Mouse (Mus musculus) embryo, embryonic 11 days (tissue): ENCODE results near the gene Vmn2r89.
"Not testable (repeated sequence)": the region's sequence is repeated elsewhere in the genome, so short reads cannot be mapped to it uniquely, and the experiment has no call there.

Experiments
- DNase-seq: peaks from one replicate; pipeline ENCODE4 v3.0.0-alpha.2; 2015

Gene Vmn2r89

DNA sequence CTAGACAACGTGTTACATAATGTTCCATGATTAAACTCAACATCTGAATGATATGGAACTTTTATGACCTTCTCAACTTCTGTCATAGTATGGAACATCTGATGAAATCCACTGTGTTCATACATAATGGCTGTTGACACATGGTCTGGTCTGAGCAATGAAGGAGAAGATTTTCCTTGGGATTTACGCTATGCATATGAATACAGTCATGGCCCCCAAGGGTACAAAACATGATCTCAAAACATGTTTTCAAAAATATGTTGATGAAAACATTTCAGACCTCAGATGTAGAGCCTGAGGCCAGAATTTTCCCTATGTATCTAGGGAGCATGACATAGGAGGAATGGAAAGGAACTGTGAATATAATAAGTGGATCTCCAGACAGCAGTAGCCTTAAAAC is at the start of gene Vmn2r89:
Gene Vmn2r89, plus strand, starts transcription at position 301 of the 400 bp plus-strand sequence.
- not testable (repeated sequence) for DNase-seq

DNA sequence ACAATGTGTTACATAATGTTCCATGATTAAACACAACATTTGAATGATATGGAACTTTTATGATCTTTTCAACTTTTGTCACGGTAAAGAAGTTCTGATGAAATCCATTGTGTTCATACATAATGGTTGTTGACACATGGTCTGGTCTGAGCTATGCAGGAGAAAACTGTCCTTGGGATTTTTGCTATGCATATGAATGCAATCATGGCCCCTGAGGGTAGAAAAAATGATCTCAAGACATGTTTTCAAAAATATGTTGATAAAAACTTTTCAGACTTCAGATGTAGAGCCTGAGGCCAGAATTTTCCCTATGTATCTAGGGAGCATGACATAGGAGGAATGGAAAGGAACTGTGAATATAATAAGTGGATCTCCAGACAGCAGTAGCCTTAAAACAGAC is 41.1 kb upstream of the Vmn2r89 start, which contains the start of gene Vmn2r88:
Gene Vmn2r88, plus strand, starts transcription at position 301 of the 400 bp plus-strand sequence.
- no peak for DNase-seq

DNA sequence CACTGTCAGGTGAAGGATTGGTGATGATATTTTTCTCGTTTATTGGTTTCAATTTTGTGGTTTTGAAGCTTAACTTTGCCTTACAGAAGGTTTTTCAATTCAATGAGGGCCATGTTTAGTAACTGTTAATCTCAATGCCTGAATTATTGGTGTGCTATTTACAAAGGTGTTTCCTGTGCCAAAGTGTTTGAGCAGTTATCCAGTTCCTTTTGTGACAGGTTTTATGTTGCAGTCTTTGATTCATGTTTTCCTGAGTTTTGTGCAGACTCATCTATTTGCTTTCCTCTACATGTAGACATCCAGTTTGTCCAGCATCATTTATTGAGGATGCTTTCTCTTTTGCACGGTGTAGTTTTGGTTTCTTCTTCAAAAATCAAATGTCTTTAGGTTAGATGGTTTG is 27.8 kb upstream of the Vmn2r89 start:
- no peak for DNase-seq

DNA sequence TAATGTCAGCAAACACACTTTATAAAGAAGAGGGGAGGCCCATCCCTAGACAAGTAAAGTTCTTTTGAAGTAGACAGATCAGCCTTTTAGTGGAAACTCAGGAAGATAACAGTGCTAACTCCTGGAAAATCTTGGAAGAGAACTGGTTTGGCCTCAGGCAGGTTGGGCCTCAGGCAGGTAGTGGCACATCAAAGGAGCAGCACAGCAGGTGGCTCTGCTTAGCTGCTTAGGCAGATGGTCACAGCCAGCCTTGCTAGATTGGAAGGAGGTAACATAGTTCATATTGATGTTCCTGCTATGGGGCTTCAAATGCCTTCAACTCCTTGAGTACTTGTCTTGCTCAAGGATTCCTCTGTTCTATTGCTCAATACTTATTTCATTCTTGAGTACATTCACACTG is 21.5 kb upstream of the Vmn2r89 start:
- not testable (repeated sequence) for DNase-seq

DNA sequence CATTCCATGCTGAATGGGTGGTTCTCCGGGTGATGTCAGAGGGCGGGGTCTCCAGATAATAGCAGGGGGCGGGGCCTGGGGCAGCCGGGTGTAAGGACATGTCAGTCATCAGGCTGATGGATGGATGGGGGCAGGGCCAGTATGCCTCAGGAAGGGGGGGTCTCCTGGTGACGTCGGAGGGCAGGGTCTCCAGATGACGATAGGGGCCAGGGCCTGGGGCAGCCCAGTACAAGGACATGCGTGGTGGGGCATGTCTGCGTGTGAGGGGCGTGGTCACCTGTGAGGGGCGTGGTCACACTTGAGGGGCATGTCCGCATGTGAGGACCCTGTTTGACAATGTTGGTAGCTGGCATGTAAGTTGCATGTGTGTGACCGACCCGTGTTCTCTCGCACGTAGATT is 17.1 kb upstream of the Vmn2r89 start:
- no peak for DNase-seq

DNA sequence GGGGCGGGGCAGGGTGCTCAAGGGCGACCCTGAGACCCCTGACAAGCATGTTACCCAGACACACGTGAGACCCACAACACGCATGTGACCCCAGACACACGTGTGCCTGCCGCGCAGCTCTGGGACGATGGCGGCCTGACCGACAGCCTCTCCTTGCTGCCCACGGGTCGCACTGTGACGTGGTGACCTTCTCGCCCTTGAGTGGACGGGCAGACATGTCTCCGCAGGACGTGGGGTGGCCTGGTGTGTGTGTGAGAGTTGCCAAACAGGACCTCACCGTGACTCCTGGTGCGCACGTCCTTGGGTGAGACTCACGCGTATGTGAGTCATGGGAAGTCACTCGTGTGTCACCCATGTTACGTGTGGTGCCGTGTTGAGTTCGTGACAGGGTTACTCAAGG is 16.6 kb upstream of the Vmn2r89 start:
- no peak for DNase-seq

DNA sequence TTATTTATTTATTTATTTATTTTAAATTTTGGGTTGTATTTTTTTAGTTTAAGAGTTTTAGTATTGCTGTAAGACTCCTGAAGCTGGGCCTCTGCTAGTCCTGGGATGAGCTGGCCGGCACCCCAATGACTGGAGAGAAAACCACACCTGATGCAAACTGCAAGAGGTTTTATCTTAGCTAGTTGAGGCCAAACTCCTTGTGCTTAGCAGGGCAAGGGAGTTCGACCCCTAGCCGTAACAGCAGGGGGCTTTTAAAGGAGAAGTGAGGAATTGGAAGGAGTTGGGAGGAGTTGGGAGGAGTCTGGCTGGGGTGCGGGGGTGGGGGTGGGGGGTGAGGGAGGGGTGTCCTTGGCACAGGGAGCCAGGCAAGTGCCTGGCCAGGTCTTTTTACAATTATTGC is 12.7 kb upstream of the Vmn2r89 start:
- DNase-seq: peak; percentile 5

DNA sequence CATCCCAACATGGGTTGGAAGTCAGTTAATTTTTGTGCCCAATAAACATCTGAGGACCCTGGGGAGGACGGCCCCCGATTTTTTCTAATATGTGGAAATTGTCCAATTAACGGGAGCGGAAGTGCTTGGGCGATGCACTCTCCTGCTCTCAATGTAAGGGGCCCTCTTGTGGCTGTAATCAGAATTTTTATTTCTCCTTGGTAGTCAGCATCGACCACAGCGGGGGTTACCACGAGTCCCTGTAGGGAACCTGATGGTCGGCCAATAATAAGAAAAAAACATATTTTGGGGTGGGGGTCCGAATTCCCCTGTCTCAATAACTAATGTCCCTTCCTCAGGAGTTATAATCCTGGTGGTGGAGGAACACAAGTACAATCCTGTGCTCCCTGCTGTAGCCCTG is 28.6 kb downstream of the Vmn2r89 start:
- not testable (repeated sequence) for DNase-seq

DNA sequence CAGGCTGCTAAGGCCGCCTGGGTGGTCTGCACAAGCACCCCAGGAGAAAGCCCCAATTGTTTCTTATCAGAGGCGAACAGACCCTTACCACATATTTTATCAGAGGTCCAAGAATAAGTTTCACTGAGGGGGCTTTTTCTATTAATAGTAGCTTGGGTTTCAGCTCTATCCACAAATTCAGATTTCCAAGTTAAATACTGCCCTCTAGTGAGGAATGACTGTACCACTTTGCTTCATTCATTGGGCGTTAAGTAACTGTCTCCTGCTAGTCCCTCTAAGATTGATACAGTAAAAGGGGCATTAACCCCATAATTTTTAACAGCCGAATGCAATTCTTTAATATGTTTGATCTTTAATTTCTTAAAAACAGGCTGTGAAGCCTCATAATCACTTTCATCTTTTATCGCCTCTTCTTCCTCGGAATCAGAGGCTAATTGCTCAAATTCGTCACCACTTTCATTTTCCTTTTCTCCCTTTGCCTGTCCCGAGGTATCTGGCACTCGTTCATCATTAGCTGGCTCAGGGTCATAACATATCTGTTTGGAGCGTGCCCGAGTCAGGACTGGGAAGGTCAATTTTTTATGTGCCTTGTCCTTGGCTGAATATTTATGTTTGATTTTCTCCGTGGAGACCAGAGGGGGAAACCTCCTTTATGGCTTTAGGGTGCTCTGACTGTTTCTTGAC is 29.8 kb downstream of the Vmn2r89 start:
- DNase-seq: not testable (repeated sequence)

DNA sequence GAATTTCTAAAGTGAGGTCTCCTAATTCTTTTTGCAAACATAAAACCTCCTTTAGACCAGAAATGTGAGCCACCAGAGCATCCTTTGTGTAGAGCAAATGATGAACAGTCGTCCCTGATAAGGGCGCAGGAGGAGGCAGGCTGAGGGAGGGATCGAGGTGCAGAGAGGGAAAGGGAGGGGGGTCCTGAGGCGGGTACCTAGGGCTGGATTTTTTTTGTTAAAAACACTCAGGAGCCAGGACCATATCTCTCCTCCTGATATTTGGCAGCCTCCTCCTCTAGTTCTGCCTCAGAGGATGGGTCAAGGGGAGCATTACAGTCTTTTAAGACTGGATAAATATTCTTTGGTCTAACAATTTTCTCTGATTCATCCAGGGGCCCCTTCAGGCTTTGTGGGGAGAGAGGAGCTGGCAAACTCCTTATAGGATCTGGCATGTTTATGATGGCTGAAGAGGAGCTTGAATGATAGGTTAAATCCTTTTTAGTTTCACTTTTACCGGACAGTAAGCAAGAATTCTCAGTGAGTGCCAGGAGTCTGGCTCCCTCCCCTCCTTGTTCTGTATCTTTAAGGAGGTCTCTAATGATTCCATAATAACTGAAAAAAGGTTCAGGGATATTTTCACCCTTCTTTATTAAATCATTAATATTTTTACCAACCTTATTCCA is 30.5 kb downstream of the Vmn2r89 start:
- no peak for DNase-seq

DNA sequence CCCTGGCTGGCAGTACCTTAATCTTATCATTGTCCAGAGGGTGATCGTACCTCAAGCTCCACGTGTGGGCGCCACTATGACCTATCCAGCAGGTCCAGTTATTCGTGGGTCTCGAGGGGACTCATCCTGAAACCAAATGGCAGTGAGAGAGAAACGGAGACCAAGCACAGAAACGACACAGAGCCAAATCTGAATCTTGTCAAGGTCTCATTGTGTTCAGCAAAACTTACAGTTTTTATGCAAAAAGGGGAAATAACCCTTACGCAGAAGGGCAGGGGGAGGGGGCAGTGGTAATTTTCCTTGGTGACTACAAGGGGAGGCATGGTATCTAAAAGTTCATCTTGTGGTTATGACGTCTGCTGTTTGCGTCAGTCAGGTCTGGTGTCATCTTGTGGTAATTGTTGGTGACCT is 31.3 kb downstream of the Vmn2r89 start:
- DNase-seq: not testable (repeated sequence)

DNA sequence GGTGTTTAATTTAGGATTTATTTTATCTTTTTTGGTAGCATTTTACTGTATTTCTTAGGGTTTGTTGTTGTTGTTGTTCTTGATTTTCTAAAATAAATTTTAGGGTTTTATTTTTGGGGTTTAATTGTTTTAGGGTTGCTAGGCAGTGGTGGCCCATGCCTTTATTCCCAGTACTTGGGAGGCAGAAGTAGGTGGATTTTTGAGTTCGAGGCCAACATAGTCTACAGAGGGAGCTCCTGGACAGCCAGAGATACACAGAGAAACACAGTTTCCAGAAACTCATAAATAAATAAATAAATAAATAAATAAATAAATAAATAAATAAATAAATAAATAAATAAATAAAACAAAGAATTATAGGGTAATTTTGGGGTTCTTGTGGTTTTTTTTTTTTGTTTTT is 32.0 kb downstream of the Vmn2r89 start:
- DNase-seq: no peak

DNA sequence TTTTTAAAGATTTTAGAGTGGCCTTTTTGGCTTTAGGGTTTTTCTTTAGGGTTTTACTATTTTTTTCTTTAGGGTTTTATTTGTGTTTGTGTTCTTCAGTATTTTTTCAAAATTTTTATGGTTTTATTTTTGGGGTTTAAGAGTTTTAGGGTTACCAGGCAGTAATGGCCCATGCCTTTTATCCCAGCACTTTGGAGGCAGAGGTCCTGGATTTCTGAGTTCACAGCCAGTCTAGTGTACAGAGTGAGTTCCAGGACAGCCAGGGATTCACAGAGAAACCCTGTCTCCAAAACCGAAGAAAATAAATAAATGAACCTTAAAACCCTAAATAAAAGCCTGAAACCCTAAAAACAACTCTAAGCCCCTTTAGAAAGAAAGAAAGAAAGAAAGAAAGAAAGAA is 34.5 kb downstream of the Vmn2r89 start:
- DNase-seq: no peak

DNA sequence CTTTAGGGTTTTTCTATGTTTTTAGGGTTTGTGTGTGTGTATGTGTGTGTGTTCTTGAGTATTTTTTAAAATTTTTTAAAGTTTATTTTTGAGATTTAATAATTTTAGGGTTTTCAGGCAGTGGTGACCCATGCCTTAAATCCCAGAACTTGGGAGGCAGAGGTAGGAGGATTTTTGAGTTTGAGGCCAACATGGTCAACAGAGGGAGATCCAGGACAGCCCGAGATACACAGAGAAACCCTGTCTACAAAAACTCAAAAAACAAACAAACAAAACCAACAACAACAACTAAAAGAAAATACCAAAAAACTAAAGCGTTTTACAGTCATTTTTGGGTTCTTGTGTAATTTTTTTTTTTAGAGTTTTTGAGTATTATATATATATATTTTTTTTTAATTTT is 44.1 kb downstream of the Vmn2r89 start:
- DNase-seq: no peak

DNA sequence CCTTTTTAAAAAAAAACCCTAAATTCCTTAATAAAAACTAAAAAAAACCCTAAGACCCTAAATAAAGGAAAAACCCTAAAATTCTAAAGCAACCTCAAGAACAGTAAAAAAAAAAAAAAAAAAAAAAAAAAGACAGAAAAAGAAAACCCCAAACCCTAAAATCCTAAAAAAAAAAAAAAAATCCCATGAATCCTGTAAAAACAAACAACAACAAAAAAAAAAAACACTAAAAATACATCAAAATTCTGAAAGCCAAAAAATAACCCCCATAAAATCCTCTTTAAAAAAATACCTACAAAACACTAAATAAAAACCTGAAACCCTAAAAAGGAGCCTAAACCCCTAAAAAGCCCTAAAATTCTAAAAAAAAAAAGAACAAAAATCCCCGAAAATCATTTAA is 45.3 kb downstream of the Vmn2r89 start:
- DNase-seq: no peak

DNA sequence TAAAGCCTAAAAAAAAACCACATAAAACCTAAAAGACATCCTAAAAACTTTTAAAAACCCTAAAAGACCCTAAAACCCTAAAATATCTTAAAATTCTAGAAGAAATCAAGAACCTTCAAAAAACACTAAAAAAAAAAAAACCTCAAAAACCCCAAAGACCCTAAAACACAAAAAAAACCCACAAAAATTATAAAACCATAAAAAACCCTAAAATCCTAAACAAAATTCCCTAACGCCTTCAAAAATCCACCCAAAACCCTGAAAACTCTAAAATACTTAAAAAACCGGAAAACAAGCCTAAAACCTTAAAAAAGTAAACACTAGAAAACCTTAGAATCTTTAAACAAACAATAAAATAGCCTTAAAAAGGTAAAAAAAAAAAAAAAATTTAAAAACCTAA is 46.3 kb downstream of the Vmn2r89 start:
- DNase-seq: no peak

DNA sequence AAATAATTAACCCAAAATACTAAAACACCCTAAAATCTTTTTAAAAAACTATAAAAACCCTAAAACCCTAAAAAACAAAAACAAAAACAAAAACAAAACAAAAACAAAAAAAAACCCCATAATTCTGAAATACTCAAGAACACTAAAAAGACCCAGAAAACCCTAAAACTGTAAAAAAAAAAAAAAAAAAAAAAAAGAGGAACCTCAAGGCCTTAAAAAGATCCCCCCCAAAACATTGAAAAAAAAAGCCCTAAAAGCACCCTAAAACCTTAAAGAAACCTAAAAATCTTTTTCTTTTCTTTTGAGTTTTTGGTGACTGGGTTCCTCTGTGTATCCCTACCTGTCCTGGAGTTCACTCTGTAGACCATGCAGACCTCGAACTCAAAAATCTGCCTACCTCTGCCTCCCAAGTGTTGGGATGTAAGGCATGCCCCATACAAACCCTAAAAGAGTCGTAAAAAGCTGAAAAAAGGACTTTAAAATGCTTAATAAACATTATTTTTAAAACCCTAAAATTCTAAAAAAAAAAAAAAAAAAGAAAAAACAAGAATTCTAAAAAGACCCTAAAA is 48.1 kb downstream of the Vmn2r89 start:
- no peak for DNase-seq

DNA sequence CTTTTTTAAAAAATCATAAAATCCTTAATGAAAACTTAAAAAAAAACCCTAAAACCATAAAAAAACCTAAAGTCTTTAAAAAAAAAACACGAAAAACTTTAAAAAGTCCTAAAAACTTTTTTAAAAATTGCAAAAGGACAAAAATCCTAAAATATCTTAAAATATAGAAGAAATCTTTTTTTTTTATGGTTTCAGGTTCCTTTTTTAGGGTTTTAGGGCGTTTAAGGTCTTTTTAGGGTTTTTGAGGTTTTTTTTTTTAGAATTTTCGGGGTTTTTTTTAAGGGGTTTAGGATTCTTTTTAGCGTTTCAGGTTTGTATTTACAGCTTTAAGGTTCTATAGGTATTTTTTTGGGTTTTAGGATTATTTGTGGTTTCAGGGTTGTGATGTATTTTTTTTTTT is 48.8 kb downstream of the Vmn2r89 start:
- DNase-seq: no peak

DNA sequence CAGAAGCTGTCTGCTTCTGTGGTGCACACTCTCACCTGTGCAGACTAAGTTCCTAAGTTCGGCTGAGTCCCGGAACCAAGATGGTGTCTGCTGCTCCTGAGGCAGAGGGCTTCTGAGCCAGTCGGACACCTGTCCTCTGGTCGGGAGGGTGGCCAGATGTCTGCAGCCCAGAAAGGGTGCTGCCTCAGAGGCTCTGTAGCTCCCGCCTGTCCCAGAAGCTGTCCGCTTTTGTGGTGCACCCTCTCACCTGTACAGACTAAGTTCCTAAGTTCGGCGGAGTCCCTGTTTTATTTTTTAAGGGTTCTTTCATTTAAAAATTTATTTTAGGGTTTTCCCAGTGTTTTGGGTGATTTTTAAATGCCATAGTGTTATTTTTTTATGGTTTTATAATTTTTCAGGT is 55.8 kb downstream of the Vmn2r89 start:
- no peak for DNase-seq
